Mouse (Mus musculus): ENCODE measurements around the gene Actc1. TPM values are rescaled to one million over a fixed set of nuclear protein-coding genes. Genes with fewer than 3 reads are reported as not detected.

Gene Actc1
- not detected for polyA plus RNA-seq (2015; fragmentation: Illumina TruSeq; extraction: RNeasy Lipid Tissue Mini Kit (QIAGEN cat#74804); ENCODE audit: low read depth, low replicate concordance)

DNA sequence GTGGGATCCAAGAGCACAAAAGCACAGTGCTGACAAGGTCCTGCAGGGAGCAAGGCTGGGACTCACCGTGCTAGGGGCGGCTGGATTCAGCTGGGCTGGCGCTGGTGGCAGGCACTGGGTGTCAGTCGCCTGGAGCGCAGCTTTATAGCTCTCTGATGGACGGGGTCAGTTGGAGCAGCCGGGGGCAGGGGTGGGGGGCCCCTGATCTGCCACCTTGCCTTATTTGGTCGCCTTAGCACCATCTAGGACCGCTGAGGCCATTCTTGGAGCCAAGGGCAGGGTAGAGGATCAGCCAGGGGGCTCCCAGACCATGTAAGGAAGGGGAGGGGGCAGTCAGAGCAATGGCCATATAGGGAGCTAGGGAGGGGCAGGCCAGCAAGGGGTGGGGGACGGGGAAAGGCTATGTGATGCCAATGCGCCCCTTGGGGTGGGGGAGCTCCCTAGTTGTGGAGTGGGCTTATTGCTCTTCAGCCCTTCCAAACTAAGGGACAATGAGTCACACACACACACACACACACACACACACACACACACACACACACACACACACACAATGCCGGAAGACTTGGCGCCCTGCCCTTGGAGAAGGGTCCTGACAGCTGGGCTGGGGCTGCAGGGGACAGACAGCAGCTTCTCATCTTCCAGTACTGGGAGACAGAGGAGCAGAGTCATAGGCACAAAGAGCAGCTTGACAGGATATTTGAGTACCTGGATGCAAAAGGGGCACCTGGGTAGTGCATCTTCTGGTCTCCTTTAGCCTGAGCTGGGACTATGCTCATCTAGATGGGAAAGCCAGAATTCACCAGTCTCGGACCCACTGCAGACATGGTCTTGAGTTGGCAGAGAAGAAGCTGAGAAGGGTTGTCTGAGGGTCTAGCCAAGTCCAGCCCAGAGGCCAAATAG lies at the start of gene Actc1:
TSS of gene Actc1 (minus strand) at position 853 of the 903 bp plus-strand sequence.

GRCm38 (mm10) chr2:114013295-114013771 lies 40.0 kb downstream of the Actc1 start, which contains the start of gene Gjd2:
Gjd2 (minus strand) TSS chr2:114013619.

Other genes starting within 250 kb of the Actc1 start
- 492 TPM for gene Scg5, start 224.4 kb downstream of the Actc1 start, polyA plus RNA-seq (2015; fragmentation: Illumina TruSeq; extraction: RNeasy Lipid Tissue Mini Kit (QIAGEN cat#74804); ENCODE audit: low read depth, low replicate concordance)
- gene Arhgap11a, start 204.9 kb downstream of the Actc1 start, polyA plus RNA-seq (2015; fragmentation: Illumina TruSeq; extraction: RNeasy Lipid Tissue Mini Kit (QIAGEN cat#74804); ENCODE audit: low read depth, low replicate concordance): 1.3 TPM
- gene Gjd2, start 39.9 kb downstream of the Actc1 start, polyA plus RNA-seq (2015; fragmentation: Illumina TruSeq; extraction: RNeasy Lipid Tissue Mini Kit (QIAGEN cat#74804); ENCODE audit: low read depth, low replicate concordance): 7.1 TPM
- gene Aqr, start 133.5 kb upstream of the Actc1 start, polyA plus RNA-seq (2015; fragmentation: Illumina TruSeq; extraction: RNeasy Lipid Tissue Mini Kit (QIAGEN cat#74804); ENCODE audit: low read depth, low replicate concordance): 18.8 TPM
- 23.6 TPM for gene Zfp770, start 147.9 kb upstream of the Actc1 start, polyA plus RNA-seq (2015; fragmentation: Illumina TruSeq; extraction: RNeasy Lipid Tissue Mini Kit (QIAGEN cat#74804); ENCODE audit: low read depth, low replicate concordance)

All from brain, adult 10 weeks (tissue).